Mouse (Mus musculus): ENCODE data around the gene Gm13889. TPM values are rescaled to one million over a fixed set of nuclear protein-coding genes. Genes with fewer than 3 reads are reported as not detected.

The Gm13889 gene
- polyA plus RNA-seq, 1 experiment from 2014 or later, result 1.6 TPM

GRCm38 (mm10) chr2:93954781-93955578 is 2.0 kb downstream of the Gm13889 start:
- Histone ChIP-seq H3K36me3 (replicated peaks) (no peaks in the 10 kb centered on the region), H3K4me3 (peak overlapping the region; percentile 70), H3K4me1 (peaks cover 42% of the 10 kb centered on the region), H3K27me3 (ENCODE audit: poor library complexity, severe bottlenecking) (peaks cover 72% of the 10 kb centered on the region), H3K9me3 (no peaks in the 10 kb centered on the region), H3K27ac (peak overlapping the region; percentile 20; the same call in 1 of the 2 replicates)
- peak; percentile 39 for DNase-seq (ENCODE audit: extremely low spot score, low spot score)
- WGBS, result under 1% methylated on average over 32 of the region's 32 CpGs

GRCm38 (mm10) chr2:93953726-93954125 is 3.3 kb downstream of the Gm13889 start:
- H3K4me1 ChIP-seq, result peaks cover 42% of the 10 kb centered on the region
- H3K4me3 ChIP-seq, result no peak overlapping the region
- no peaks in the 10 kb centered on the region for H3K36me3 ChIP-seq (replicated peaks)
- no peak overlapping the region for H3K27ac ChIP-seq
- H3K27me3 ChIP-seq (ENCODE audit: poor library complexity, severe bottlenecking), result peaks cover 61% of the 10 kb centered on the region
- 91% methylated on average over 9 of the region's 9 CpGs for WGBS
- no peak for DNase-seq (ENCODE audit: extremely low spot score, low spot score)
- no peaks in the 10 kb centered on the region for H3K9me3 ChIP-seq

DNA sequence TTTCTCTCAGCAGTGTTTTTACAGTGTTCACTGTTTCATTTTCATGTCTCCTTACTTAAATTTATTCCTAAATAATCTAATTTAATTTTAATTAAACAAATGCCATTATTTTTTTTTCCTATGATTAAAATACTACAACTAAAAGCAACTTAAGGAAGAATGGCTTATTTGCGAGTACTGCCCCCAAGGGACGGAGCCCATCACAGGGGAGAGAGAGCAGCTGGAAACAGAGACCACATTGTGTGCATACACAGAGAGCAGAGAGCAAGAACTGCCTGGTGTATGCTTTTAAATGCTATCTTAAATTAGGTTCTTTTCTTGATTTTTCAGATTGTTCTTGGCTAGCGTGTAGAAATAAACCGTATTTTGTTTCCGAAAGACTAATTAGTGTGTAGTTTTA is 10.0 kb downstream of the Gm13889 start:
- no peak for DNase-seq (ENCODE audit: extremely low spot score, low spot score)
- Histone ChIP-seq H3K9me3 (peaks cover 10% of the 10 kb centered on the region; the same call in 1 of the 2 replicates), H3K4me1 (no peaks in the 10 kb centered on the region), H3K27me3 (ENCODE audit: poor library complexity, severe bottlenecking) (no peaks in the 10 kb centered on the region; the same call in 1 of the 2 replicates), H3K36me3 (replicated peaks) (no peaks in the 10 kb centered on the region), H3K27ac (no peak overlapping the region), H3K4me3 (no peak overlapping the region)
- WGBS, result 67% methylated on average over 5 of the region's 5 CpGs

- Histone ChIP-seq H3K4me3 (no peak overlapping the region), H3K27me3 (ENCODE audit: poor library complexity, severe bottlenecking) (no peaks in the 10 kb centered on the region), H3K36me3 (replicated peaks) (no peaks in the 10 kb centered on the region), H3K9me3 (peaks cover 10% of the 10 kb centered on the region; the same call in 1 of the 2 replicates), H3K27ac (no peak overlapping the region), H3K4me1 (no peaks in the 10 kb centered on the region)
- WGBS, result 94% methylated on average over 4 of the region's 4 CpGs
- DNase-seq (ENCODE audit: extremely low spot score, low spot score), result no peak
Observed at GRCm38 (mm10) chr2:93944855-93945254, 12.1 kb downstream of the Gm13889 start.

DNA sequence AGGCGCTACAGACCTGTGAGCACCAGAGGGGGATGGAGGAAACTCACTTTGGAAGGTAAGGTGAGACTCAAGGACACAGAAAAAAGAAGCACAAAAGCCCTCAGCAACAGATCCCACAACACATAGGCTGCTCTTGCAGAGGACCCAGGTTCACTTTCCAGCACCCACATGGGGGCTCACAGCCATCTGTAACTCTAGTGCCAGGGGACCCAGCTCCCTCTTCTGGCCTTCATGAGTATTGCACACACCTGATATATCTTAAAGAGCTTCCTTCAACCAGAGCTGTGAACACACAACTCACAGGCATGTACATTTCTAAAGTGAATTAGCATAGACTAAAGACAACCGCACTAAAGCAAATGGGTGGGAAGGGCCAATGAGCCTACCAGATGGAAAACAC is 12.9 kb downstream of the Gm13889 start:
- no peak overlapping the region for H3K4me3 ChIP-seq
- no peaks in the 10 kb centered on the region for H3K4me1 ChIP-seq
- H3K36me3 ChIP-seq (replicated peaks), result no peaks in the 10 kb centered on the region
- H3K27me3 ChIP-seq (ENCODE audit: poor library complexity, severe bottlenecking), result no peaks in the 10 kb centered on the region
- 90% methylated on average over 2 of the region's 2 CpGs for WGBS
- H3K27ac ChIP-seq, result no peak overlapping the region
- H3K9me3 ChIP-seq, result peaks cover 10% of the 10 kb centered on the region; the same call in 1 of the 2 replicates
- no peak for DNase-seq (ENCODE audit: extremely low spot score, low spot score)

- DNase-seq (ENCODE audit: extremely low spot score, low spot score), result no peak
- Histone ChIP-seq H3K4me1 (no peaks in the 10 kb centered on the region), H3K27ac (no peak overlapping the region), H3K9me3 (peaks cover 10% of the 10 kb centered on the region; the same call in 1 of the 2 replicates), H3K27me3 (ENCODE audit: poor library complexity, severe bottlenecking) (no peaks in the 10 kb centered on the region), H3K4me3 (no peak overlapping the region), H3K36me3 (replicated peaks) (no peaks in the 10 kb centered on the region)
- WGBS, result 94% methylated on average over 11 of the region's 11 CpGs
Observed at GRCm38 (mm10) chr2:93941670-93942069, 15.3 kb downstream of the Gm13889 start.

DNA sequence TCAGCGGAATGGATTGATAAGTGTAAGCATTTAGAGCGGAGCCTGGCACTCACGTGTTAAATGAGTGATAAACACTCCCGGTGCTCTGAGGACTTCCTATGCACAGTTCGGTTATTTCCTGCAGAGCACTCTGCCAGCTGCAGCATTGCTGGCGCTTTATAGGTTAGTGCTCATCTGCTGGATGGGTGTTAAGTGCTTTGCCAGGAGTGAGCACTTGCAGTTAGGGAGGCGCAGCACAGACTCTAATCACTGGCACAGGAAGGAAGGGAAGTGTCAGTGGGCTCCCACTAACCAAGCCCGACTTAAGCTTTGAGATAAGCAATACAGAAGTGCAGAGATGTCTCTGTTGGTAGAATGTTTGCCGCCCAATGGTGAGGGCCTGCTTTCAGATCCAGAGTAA is 18.5 kb downstream of the Gm13889 start:
- Histone ChIP-seq H3K9me3 (peaks cover 4% of the 10 kb centered on the region; the same call in 1 of the 2 replicates), H3K36me3 (replicated peaks) (no peaks in the 10 kb centered on the region), H3K27me3 (ENCODE audit: poor library complexity, severe bottlenecking) (no peaks in the 10 kb centered on the region), H3K4me1 (no peaks in the 10 kb centered on the region), H3K4me3 (no peak overlapping the region), H3K27ac (no peak overlapping the region)
- no peak for DNase-seq (ENCODE audit: extremely low spot score, low spot score)
- WGBS, result 82% methylated on average over 9 of the region's 9 CpGs

DNA sequence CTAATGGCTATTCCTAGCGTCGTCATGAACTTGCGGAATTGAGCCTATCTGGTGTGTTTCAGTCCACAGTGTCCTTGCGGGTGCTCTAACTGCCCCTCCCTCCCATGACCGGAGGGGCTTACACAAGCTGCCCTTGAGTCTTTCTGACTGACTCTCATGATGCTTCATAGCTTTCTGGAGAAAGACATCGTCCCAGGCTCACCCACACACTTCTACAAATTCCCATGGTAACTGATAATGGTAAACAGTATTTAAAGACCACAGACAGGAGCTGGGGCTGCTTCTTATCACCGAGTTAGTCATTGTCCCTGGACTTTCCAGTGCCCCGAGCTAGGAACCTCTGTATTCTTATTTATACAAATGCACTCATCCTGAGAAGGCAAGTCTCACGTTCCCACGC is 28.1 kb downstream of the Gm13889 start:
- Histone ChIP-seq H3K27ac (no peak overlapping the region), H3K4me1 (no peaks in the 10 kb centered on the region), H3K4me3 (no peak overlapping the region), H3K36me3 (replicated peaks) (no peaks in the 10 kb centered on the region), H3K9me3 (no peaks in the 10 kb centered on the region), H3K27me3 (ENCODE audit: poor library complexity, severe bottlenecking) (no peaks in the 10 kb centered on the region)
- WGBS, result 87% methylated on average over 10 of the region's 10 CpGs
- no peak for DNase-seq (ENCODE audit: extremely low spot score, low spot score)

DNA sequence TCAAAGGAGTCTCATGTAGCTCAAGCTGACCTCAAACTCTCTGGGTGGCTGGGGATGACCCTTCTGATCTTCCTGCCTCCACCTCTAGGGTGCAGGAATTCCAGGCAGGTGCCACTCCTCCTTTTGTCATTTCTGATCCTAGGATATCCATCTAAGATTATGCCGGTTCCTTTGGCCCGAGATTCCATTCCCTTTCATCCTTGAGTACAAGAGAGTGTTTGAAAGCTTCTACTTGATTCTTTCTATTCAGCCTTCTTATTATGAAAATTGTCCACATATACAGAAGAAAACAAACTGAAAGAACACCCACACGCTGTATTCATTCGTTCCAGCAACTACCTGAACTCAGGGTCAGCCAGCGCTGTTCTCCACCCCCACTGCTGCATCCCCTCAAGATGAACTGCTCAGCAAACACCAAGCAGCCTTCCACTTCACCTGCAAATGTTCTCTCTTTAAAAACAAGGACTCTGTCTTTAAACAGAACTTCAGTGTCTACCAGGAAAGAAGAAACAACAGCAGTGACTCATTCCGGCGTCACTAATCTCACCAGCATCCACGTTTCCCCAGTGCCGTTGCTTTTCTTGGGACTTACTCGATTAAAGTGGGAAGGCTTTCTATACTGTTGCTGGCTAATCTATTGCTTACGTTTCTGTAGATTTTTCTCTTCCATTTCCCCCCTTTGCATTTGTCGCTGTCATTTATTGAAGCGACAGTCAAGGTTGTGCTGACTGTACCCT is 29.1 kb downstream of the Gm13889 start:
- WGBS, result 83% methylated on average over 13 of the region's 13 CpGs
- Histone ChIP-seq H3K9me3 (no peaks in the 10 kb centered on the region), H3K4me3 (no peak overlapping the region), H3K4me1 (no peaks in the 10 kb centered on the region), H3K27me3 (ENCODE audit: poor library complexity, severe bottlenecking) (no peaks in the 10 kb centered on the region), H3K27ac (no peak overlapping the region), H3K36me3 (replicated peaks) (no peaks in the 10 kb centered on the region)
- DNase-seq (ENCODE audit: extremely low spot score, low spot score), result no peak

- no peaks in the 10 kb centered on the region for H3K4me1 ChIP-seq
- H3K36me3 ChIP-seq (replicated peaks), result no peaks in the 10 kb centered on the region
- H3K27me3 ChIP-seq (ENCODE audit: poor library complexity, severe bottlenecking), result no peaks in the 10 kb centered on the region
- 96% methylated on average over 8 of the region's 8 CpGs for WGBS
- H3K4me3 ChIP-seq, result no peak overlapping the region
- H3K9me3 ChIP-seq, result no peaks in the 10 kb centered on the region
- H3K27ac ChIP-seq, result no peak overlapping the region
- DNase-seq (ENCODE audit: extremely low spot score, low spot score), result no peak
Observed at GRCm38 (mm10) chr2:93926141-93926540, 30.9 kb downstream of the Gm13889 start.

DNA sequence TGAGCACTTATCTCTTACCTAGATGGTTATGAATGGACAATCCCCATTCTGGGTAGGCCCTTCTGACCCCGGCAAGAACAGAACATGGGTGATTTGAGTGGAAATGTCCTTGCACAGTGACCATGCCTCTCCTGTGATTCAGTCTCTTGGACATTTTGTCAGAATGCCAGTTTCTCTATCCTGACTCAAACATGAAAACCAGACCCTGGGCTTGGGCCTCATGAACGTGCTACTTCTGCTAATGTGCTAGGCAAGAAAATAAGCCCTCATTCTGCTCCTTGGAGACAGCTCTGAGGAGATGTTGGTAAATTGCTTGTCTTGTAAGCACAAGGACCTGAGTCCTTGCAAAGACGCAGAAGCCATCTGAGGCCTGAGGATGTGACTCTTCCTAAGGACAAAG is 37.9 kb downstream of the Gm13889 start:
- no peaks in the 10 kb centered on the region for H3K4me1 ChIP-seq
- no peaks in the 10 kb centered on the region for H3K9me3 ChIP-seq
- no peak for DNase-seq (ENCODE audit: extremely low spot score, low spot score)
- no peaks in the 10 kb centered on the region for H3K36me3 ChIP-seq (replicated peaks)
- H3K27ac ChIP-seq, result no peak overlapping the region
- H3K27me3 ChIP-seq (ENCODE audit: poor library complexity, severe bottlenecking), result no peaks in the 10 kb centered on the region
- no peak overlapping the region for H3K4me3 ChIP-seq
- WGBS, result 84% methylated on average over 3 of the region's 3 CpGs

DNA sequence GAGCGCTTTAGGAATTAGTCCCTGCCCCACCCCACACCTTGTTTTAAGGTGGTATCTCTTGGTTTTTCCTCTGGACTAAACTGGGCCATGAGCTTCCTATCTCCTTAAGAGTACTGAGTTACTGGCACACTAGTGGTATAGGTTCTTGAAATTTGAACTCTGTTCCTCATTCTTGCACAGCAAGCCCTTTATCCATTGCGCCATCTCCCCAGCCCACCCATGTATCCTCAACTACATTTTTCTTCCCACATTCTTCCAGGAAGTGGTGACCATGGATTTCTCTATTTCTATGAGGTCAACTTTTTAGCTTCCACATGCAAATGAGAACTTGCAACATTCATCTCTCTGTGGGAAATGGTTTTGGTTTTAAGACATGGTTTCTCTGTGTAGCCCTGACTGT is 43.4 kb downstream of the Gm13889 start:
- 98% methylated on average over 2 of the region's 2 CpGs for WGBS
- Histone ChIP-seq H3K27ac (no peak overlapping the region), H3K9me3 (no peaks in the 10 kb centered on the region), H3K4me3 (no peak overlapping the region), H3K4me1 (no peaks in the 10 kb centered on the region), H3K36me3 (replicated peaks) (no peaks in the 10 kb centered on the region), H3K27me3 (ENCODE audit: poor library complexity, severe bottlenecking) (no peaks in the 10 kb centered on the region)
- DNase-seq (ENCODE audit: extremely low spot score, low spot score), result no peak

GRCm38 (mm10) chr2:93911942-93912341 is 45.1 kb downstream of the Gm13889 start:
- Histone ChIP-seq H3K36me3 (replicated peaks) (no peaks in the 10 kb centered on the region), H3K9me3 (no peaks in the 10 kb centered on the region), H3K4me3 (no peak overlapping the region), H3K27me3 (ENCODE audit: poor library complexity, severe bottlenecking) (no peaks in the 10 kb centered on the region), H3K4me1 (peaks cover 11% of the 10 kb centered on the region), H3K27ac (no peak overlapping the region)
- DNase-seq (ENCODE audit: extremely low spot score, low spot score), result no peak
- WGBS, result 88% methylated on average over 10 of the region's 10 CpGs
